Mouse (Mus musculus) Patski (cell line): ENCODE data around the gene Iqgap2. TPM values are rescaled to one million over a fixed set of nuclear protein-coding genes. Genes with fewer than 3 reads are reported as not detected.

Source experiments
- ATAC-seq: fragments of 100-300 bp; one replicate; pipeline ENCODE4 v1.8.0; 2021
- CTCF ChIA-PET: fragments of 350-600 bp; sonication (Branson Sonifier 250); formaldehyde crosslinking; loops from one replicate; lab custom pipeline; 2022; ENCODE audit warnings: inconsistent platforms; lab: Charles Lee
- POLR2A ChIA-PET: fragments of 350-600 bp; sonication (Branson Sonifier 250); formaldehyde crosslinking; loops from one replicate; lab custom pipeline; 2022; ENCODE audit warnings: antibody characterized with exemption, inconsistent platforms; lab: Charles Lee
- DNase-seq: peaks from one replicate; pipeline ENCODE4 v3.0.0-alpha.2; 2011; ENCODE audit warnings: low read depth, low spot score
- H3K27me3 ChIP-seq: fragments of 371-371 bp; one replicate; pipeline ENCODE4 v1.5.1; 2021
- CTCF ChIP-seq: fragments of 100-300 bp; IDR thresholded peaks from one replicate; pipeline ENCODE4 v1.5.1; 2021
- in situ Hi-C: fragments of 300-500 bp; cut with MboI; formaldehyde crosslinking; loops from 3 replicates; pipeline ENCODE4 v1.11.1; 2018; ENCODE audit warnings: low pct_unique_long_range_greater_than_20kb, mixed read lengths
- polyA plus RNA-seq: library from polyadenylated mRNA; unstranded; gene quantifications from one replicate; pipeline ENCODE4 v1.2.3, GENCODE M21; 2021

The Iqgap2 gene
- polyA plus RNA-seq, 1 experiment from 2014 or later: 0.08 TPM

DNA sequence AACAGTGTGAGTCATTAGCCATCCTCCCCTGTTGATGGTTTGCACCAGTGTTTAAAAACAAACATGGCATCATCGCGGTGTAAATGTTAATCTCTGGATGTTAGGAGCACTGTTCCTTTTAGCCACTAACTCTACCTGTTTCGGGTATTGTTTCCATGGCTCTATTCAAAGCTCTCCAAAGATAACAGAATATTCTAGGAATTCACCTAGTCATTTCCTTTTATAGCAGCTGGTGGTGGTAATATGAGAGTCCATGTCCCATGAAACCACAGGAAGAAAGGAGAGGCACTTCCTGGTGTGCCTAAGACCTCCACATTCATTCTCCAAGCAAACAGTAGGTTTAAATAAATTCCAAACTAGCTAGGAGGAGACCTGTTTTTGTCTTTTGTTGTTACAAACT is 268.7 kb downstream of the Iqgap2 start:
- no peaks in the 10 kb centered on the region for H3K27me3 ChIP-seq
- in situ Hi-C loops: no loop called here
- TF ChIP-seq CTCF: no peak
- DNase-seq (no peak), ATAC-seq (no peak)
- CTCF ChIA-PET: interaction anchor here (1.3 kb wide), 1 partner anchor 11 kb away, joined by 4 read pairs; no protein-coding TSS in a partner anchor
- POLR2A ChIA-PET: no interaction called here

DNA sequence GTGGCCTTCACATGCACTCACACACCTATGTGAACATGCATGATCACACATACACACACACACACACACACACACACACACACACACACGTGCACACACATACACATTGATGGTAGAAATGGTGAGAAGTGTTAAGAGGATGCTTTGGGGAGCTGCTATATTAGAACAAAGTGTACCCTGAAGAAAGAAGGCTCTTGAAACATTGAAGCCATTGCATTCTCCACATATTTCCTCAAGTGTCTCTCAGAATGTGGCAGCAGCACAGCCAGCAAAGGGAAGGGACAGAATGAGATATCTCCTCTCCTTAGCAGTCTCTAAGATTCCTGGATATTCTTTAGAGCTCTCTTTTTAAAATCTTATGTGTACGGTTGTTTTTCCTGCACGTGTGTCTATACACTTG is 270.2 kb downstream of the Iqgap2 start:
- in situ Hi-C loops: no loop called here
- no peaks in the 10 kb centered on the region for H3K27me3 ChIP-seq
- POLR2A ChIA-PET: no interaction called here
- ATAC-seq (no peak), DNase-seq (no peak)
- TF ChIP-seq CTCF: no peak
- CTCF ChIA-PET: no interaction called here

DNA sequence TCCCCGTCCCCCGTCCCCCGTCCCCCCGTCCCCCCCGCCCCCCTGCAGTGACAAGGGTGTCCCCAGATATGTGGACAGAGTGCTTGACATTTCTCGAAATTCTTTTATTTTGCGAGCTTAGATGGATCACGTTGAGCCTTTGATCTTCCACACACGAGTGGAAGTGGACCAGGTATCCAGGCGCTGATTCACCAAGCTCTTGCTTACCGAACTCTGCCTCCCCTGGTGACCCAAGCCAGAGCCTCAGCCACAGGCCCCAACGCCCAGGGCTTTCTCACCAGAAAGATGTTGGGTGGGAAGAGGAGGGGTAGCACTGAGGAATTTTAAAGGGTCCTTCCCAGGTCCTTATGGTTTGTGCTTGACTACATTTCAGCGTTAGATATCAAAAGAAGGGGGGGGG is 272.9 kb downstream of the Iqgap2 start:
- in situ Hi-C loops: no loop called here
- POLR2A ChIA-PET: interaction anchor here (0.8 to 1.5 kb wide), 3 partner anchors 14 to 40 kb away, joined by 3 to 4 read pairs (median 3); no protein-coding TSS in a partner anchor
- no peak for TF ChIP-seq CTCF
- no peaks in the 10 kb centered on the region for H3K27me3 ChIP-seq
- ATAC-seq: no peak
- CTCF ChIA-PET: interaction anchor here (1.2 to 1.3 kb wide), 3 partner anchors 14 to 32 kb away, joined by 3 to 6 read pairs (median 3); no protein-coding TSS in a partner anchor
- no peak for DNase-seq

DNA sequence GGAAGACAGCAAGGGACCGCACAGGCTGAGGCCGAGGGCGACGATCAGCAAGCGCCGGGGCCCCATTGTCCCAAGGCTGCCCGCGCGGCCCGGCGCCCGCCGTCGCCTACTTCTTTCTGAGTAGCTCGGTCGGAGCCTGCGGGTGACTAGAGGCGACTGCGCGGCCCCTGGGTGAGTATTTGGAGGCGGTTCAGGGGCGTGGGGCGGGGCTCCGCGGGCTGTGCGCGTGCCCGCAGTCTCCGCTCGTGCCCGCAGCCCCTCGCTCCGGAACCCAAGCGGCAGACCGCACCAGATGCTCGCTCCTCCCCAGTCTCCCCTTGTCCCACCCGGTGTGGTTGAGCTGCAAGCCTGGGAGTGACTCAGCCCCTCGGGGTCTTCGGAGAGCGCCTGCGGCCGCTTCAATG is 273.4 kb downstream of the Iqgap2 start, which contains the start of gene F2r:
Gene F2r, minus strand, starts transcription at position 179 of the 404 bp plus-strand sequence.
- DNase-seq (peak; percentile 92), ATAC-seq (peak; percentile 91)
- in situ Hi-C loops: no loop called here
- POLR2A ChIA-PET: interaction anchor here (0.8 to 1.5 kb wide), 2 partner anchors 25 to 41 kb away, joined by 3 to 4 read pairs; no protein-coding TSS in a partner anchor
- CTCF ChIA-PET: interaction anchor here (1.2 to 1.3 kb wide), 3 partner anchors 15 to 32 kb away, joined by 3 to 6 read pairs (median 3); no protein-coding TSS in a partner anchor
- TF ChIP-seq CTCF: no peak
- H3K27me3 ChIP-seq: no peaks in the 10 kb centered on the region

DNA sequence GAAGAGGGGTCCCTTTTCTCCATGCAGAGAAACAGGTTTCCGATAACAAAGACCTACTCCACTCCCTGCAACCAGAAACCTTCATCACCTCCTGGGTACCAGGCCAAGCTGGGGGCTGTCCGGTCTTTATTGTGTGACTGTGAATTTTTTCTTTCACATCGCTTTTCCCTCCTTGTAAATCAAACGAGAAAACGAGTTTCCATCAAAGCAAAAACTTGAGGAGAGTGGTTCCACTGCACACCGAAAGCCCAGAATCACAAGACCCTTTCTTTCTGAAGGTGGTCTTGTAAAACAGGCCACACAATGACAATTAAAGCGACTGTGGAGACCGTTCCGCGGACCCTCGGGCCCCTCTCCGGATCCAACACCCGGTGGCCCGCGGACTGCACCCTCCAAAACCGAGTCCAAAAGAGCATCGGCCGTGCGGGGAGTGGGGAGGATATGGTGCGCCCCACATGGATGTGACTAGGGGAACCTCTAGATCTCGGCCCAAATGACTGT is 274.0 kb downstream of the Iqgap2 start:
- no peak for TF ChIP-seq CTCF
- ChIA-PET CTCF (interaction anchor here (1.3 kb wide), 1 partner anchor 28 kb away, joined by 3 read pairs; no protein-coding TSS in a partner anchor), POLR2A (interaction anchor here (1.5 kb wide), 1 partner anchor 26 kb away, joined by 4 read pairs; no protein-coding TSS in a partner anchor)
- in situ Hi-C loops: no loop called here
- peak; percentile 28 for ATAC-seq
- DNase-seq: no peak
- no peaks in the 10 kb centered on the region for H3K27me3 ChIP-seq

DNA sequence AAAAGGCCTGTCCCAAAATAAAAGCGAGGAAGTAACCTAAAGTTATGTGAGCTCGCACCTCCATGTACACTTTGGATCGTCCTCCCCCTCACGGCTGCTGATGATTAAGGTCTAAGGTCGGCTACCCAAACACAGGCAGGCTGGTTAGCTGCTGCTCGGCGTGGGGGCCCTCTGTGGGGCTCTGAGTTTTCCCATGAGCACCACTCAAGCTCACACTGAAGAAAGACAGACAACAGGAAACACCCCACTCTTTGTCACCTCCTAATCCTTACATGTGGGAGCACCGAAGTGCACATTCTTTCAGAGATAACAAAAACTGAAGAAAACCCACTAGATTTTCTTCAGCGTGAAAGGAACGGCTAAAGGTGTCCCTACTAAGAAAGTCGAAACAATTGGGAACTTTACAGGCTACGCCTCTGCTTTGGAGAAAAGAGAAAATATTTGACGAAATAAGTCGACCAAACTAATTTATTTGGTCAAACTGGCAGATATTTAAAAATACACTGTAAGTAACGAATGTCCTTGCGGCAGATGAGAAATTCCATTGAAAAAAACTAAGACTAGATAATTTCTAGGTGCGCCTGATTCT is 274.5 kb downstream of the Iqgap2 start:
- CTCF ChIA-PET: no interaction called here
- POLR2A ChIA-PET: no interaction called here
- no peaks in the 10 kb centered on the region for H3K27me3 ChIP-seq
- in situ Hi-C loops: no loop called here
- ATAC-seq (no peak), DNase-seq (no peak)
- TF ChIP-seq CTCF: no peak

DNA sequence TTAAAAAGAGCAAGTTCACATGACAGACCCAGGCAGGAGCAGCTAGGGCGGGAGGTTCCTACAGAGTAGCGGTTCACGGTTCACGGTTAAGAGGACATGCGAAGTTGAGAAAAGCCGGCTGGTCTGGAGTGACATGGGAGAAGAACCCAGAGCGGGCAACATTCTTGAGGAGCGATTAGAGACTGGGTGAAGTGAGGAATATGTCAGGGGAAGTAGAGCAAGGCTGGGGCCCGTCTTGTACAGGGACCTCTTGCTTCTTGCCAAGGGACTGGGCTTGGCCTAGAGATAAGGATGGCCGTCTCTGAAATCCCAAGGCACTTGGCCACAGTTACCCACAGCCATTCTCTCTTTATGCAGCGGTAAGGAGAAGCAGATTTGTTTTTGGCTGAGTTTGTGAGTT is 275.2 kb downstream of the Iqgap2 start:
- no peaks in the 10 kb centered on the region for H3K27me3 ChIP-seq
- TF ChIP-seq CTCF: no peak
- ChIA-PET CTCF (no interaction called here), POLR2A (no interaction called here)
- in situ Hi-C loops: no loop called here
- DNase-seq: no peak
- ATAC-seq: no peak

DNA sequence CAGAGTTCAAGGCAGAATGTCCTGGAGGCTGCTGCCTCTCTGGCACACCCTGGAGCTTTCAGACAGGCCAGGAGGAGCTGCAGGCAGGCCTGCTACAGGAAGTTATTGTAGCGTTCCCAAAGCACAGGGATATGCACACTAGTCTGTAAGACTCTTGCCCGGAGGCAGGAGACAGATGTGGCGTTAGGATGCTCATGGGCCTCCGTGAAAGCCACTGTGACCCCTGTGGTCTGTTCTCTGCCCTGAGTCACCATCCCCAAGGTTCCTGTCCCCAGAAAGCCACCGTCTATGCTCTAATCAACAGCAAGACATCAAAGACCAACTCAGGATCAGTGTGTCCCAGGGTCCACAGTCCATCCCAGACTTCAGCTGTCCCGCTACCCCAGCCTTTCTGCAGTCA is 277.0 kb downstream of the Iqgap2 start:
- CTCF ChIA-PET: interaction anchor here (0.9 kb wide), 1 partner anchor 28 kb away, joined by 3 read pairs; no protein-coding TSS in a partner anchor
- no peak for DNase-seq
- POLR2A ChIA-PET: interaction anchor here (0.6 kb wide), 1 partner anchor 981 kb away, joined by 4 read pairs; no protein-coding TSS in a partner anchor

DNA sequence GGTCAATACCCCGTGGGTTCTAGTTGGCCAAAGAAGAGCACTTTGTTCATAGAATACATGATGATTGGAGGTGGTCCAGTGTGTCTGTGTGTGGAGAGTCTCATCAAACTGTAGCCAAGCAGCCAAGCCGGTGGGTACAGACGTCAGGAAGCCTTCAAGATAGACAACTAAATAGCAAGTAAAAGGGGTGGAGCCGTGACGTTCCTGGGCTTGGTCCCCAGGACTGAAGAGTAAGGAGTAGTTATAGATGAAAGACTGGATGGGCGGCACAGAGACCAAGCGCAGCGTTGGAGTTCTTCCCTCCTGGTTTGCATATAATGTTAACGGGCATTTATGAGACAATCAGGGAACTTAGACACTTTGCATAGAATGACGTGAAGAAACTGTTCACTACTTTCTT is 279.5 kb downstream of the Iqgap2 start:
- ChIA-PET POLR2A (no interaction called here), CTCF (interaction anchor here (1.0 to 1.2 kb wide), 2 partner anchors 12 to 21 kb away, joined by 3 read pairs; no protein-coding TSS in a partner anchor)
- in situ Hi-C loops: no loop called here
- no peaks in the 10 kb centered on the region for H3K27me3 ChIP-seq
- TF ChIP-seq CTCF: no peak
- no peak for DNase-seq
- no peak for ATAC-seq

More for the DNA sequence above, 277.0 kb downstream of the Iqgap2 start:
- ATAC-seq: no peak
- in situ Hi-C loops: no loop called here
- no peak for TF ChIP-seq CTCF
- no peaks in the 10 kb centered on the region for H3K27me3 ChIP-seq

DNA sequence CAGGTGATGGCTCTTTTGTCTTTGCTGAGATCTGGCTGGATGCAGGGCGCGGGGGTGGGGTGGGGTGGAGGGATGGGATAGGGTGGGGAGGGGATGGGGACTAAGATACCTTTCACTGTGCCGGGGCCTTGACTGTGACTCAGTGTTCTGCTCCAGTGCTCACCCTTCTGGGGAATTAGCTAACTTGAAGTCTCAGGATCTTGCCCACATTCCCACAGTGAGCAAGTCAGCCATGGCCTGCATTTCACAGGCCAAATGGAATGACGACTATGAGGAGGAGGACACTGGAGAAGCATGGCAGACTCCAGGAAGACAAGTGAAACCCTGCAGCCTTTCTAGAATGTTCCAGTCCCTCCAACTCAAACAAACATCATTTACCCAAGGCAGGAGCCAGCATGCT is 280.0 kb downstream of the Iqgap2 start:
- in situ Hi-C loops: no loop called here
- DNase-seq (peak; percentile 67), ATAC-seq (peak; percentile 81)
- CTCF ChIA-PET: interaction anchor here (1.0 to 1.2 kb wide), 2 partner anchors 13 to 22 kb away, joined by 3 read pairs; no protein-coding TSS in a partner anchor
- POLR2A ChIA-PET: no interaction called here
- no peak for TF ChIP-seq CTCF
- no peaks in the 10 kb centered on the region for H3K27me3 ChIP-seq
